Mouse (Mus musculus) heart, postnatal 4 days (tissue): Measurements from ENCODE around the gene Nrp2. TPM values are rescaled to one million over a fixed set of nuclear protein-coding genes. Genes with fewer than 3 reads are reported as not detected.

ENCODE experiments used
- DNase-seq: peaks from one replicate; pipeline ENCODE4 v3.0.0; 2021
- total RNA-seq, 2 experiments: library from RNA; stranded (reverse); gene quantifications; 2 replicates each; pipeline ENCODE4 v1.2.3; 2021

Gene Nrp2
- total RNA-seq, 2 experiments from 2014 or later, result 44.7 to 50.9 TPM

DNA sequence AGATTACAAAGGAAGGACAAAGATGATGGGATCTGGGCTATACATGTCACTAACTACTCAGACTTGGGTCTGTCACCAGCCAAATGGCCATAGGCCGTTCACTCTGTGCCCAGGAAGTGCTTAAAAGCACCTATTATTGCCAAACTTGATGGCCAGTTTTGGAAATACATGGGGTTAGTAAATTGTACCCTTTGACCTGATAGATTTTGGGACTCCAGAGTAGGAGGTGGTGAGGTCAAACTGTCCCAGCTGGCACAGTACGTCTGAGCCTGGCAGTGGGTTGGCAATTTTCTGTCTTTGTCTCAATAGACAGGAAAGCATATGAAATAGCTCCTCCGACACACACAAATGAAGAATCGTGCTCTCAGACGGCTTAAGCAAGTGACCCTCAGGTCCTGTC is 20.8 kb downstream of the Nrp2 start:
- no peak for DNase-seq

DNA sequence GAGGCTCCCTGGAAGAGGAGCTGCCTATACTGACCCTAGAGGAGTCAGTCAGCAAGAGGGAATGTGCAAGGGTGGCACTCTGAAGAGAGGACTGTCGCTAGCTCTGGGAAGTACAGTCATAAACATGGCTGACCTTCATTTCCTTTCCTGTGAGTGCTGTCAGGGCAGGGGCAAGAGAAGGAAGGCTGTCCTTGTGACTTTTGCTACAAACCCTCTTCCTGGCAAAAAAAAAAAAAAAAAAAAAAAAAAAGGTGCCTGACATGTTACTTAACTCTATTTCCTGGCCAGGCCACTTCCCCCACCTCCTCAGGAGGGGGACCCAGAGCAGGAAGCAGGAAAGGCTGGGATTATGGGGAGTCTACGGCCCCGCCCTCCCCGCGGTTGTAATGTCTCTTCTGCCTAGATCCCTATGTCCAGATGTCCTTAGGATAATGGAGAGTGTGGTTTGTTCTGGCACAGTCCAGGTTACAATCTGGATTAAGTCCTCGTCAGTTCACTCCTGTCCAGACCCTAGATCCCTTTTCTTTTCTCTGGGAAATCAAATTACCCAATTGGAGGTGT is 21.5 kb downstream of the Nrp2 start:
- DNase-seq, result peak; percentile 48

DNA sequence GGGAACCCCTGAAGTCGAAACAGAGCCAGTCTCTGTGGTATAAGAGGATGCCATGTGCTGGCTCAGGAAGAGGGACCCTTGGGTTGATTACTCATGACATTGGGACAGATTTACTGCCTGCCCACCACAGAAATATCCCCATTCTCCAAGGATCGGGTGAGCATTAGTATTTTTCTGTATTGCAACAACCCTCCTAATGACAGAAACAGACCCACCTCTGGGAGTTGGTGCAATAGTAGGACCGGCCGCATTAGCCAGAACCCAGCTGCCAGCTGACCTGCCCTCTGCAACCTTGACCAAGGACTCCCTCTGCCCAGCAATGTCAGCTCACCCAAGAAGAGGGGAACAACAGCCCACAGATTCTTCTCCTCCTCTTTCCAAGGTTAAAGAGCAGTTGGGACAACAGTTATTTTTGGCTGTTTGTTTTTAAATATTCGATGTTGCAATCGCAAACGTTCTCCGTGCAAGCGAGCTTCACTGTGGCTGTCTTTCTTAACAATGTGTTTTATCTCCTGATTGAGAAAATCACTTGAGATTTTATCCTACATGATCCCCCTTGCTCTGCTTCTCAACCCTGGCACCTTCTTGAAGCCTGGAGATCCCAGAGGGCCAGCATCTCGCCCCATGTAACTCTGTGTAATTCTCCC is 22.1 kb downstream of the Nrp2 start:
- no peak for DNase-seq

DNA sequence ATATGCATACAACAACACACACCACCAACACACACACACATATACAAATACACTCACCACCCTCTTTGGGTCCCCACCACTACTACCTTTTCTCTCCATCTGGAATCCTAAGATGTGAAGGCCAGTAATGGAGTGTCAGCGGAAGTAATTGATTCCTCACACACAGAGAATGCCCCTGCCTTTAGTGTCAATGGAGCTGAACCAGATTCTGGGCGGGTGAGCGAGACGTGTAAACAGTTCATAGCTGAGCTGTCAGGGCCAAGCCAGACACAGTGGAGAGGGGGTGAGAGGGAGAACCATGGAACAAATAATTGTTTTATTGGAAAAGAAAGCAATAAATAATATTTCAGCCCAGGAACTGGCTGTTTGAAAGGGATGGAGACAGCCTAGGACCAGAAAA is 24.1 kb downstream of the Nrp2 start:
- no peak for DNase-seq

DNA sequence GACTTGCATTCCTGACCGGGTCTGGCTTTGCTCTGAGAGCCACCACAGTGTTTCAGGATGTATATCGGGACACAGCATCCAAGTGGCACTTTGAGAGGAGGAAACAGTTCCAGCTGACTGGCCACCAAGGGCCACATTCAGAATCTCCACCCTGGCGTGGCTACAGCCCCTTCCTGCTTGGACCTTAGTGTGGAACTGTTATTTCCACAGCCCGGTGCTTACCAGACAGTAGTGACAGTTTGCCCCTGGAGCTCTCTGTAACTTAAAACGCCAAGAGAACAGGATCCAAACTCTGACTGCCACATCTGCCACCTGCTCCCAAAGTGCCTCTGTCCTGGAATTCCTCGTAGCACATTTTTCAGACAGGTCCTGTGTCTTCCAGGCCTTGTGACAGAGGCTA is 25.3 kb downstream of the Nrp2 start:
- DNase-seq, result no peak

DNA sequence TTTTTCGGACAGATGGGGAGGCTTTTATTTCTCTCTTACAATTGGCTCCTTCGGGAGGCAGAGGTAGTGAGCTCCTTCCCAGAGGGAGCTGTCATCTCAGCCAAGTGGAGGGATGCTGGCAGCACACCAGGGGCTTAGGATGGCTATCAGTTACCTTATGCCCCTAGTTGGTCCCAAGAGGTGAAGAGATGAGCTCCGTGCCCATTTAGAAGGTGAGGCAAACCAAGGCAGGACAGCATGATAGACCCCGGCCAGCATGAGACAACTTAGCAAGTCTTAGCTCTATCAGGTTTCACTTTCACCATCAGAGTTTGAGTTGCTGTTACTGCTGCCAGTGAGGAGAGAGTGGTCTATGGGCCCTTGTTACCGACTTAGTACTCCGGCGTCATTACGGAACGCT is 25.8 kb downstream of the Nrp2 start:
- DNase-seq, result no peak

DNA sequence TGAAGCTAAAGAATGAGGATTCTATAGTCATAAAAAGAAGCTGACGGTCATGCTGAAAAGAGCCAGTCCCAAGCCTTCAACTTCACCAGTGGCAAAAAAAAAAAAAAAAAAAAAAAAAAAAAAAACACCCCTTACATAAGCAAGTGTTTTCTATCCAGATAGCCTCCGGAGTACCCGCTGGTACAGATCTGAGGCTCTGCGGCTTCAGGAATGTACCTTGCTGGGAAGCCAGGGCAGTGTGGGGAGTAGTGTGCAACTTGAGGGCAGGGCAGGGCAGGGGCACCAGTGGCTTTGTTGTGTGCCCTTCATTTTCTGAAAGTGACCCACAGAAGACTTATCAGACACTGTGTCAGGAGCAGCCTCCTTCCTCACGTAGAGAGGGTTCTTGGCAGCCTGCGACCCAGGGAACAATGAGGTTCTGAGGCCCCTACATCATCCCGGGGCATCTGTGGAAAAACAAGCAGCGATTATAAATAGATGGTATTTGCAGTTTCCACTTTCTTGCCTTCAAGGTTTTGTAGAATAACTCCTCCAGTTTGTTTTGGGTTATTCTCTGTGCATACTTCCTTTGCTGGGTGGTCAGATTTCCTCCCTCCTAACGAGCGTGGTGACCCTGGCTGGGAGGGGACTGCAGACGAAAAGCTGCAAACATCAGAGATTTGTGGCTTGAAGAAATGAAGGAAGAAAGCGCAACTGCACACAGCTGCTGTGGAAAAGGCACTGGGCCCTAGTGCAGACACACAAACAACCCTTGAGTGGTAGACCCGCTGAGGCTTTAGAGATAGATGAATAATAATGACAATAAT is 26.5 kb downstream of the Nrp2 start:
- DNase-seq, result no peak

DNA sequence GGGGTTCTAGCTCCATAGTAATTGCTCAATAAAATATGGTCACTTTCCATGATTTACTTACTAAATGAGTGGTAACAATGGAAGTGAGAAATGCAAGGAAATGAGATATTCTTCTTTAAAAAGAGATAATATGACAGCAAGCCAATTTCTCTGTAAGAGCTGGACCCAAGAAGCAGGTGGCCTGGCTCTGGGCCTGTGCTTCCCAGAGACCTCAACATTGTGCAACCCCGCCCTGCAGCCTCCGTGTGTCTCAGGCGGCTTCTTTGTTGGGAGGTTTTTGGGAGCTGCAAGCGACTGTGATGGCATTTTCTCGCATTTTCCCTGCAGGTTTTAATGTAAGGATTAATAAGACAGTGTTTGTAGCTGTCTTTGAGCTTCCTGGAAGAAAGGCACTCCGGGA is 29.0 kb downstream of the Nrp2 start:
- no peak for DNase-seq

DNA sequence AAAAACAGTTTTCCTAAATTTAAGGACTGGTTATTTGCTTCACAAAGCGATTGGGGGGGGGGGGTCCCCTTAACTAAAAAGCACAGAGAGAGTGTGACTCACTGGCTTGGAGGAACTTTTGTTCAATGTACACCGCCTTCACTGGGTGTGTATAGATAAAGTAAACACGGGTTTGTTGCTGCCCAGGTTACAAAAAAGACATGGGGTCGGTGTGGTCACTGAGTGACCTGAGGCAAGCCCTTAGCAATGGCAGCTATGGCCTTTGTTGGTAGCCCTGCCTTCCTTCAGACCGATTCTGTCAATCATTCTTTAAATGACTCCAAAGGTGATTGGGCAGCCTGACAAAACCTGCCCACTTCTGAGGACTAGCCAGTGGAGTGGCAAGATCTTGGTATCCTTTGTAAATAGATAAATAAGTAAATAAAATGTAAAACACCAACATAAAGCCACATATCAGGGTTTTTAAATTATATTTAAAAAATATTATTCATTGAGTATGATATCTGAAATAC is 31.4 kb downstream of the Nrp2 start:
- DNase-seq, result no peak

DNA sequence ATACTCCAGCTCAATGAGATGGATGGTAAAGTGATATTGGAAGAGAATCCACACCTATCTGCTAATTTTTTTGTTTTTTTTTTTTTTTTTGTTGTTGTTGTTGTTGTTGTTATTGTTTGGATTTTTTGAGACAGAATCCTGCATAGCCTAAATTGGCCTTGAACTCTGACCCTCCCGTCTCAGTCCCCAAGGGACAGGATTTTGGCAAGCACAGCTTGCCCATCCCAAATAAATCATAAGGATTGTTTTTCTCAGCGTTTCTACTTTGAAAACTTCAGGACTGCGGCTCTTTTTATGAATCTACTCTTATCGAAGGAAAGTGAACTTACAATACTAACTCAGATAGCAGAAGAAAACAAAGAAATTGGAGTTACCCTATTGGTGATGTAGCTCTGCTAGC is 31.9 kb downstream of the Nrp2 start:
- DNase-seq, result no peak

DNA sequence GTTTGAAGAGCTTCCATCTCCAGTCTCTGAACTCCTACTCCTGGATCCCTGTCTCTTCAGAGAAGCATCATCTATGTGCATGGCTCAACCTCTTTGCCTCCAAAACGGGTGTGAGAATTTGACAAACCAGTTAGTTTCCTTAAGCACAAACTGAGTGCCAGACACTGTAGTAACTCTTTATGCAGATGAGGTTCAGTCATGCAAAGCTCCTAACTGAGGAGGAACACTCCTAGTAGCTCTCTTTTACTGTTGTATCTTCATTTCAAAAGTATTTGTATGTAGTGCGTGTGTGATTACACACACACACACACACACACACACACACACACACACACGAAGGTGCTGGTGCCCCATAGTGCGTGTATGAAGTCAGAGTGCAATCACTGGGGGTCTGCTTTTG is 32.8 kb downstream of the Nrp2 start:
- no peak for DNase-seq

DNA sequence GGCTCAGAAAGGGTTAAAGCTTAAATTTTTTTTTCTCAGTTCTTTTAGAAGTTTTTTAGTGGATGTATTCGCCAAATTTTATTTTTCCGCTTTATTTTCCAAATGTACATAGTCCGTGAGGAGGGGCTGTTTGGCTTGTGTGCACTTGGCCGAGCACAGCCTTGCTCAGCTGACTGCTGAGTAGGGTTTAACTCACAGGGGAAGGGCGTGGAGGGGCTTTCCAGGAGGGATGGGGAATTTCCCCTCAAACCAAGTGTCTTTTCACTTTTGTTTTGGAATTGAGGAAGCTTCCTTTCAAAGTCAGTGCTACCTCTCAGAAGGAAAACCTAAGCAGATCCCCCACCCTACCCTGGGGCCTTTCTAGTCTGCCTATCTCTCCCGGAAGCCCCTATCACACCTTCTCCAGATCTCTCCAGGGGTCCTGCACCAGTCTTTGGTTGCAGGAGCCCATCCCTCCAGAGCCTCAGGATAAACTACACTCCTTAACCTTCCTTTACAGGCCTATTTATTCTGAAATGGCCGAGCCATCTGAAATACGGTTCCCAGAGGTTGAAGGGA is 33.4 kb downstream of the Nrp2 start:
- DNase-seq, result no peak

DNA sequence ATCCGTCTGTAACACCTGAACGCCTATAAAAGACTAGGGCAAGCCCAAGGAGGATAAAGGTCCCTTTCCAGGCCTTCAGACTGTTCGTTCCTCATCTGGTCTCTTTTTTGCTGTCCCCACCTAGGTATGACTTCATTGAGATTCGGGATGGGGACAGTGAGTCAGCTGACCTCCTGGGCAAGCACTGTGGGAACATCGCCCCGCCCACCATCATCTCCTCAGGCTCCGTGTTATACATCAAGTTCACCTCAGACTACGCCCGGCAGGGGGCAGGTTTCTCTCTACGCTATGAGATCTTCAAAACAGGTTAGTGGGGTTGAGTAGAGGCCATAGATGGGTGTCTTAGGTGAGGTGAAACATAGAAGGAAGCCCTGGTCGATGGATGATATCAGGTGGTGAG is 35.1 kb downstream of the Nrp2 start:
- DNase-seq, result no peak

DNA sequence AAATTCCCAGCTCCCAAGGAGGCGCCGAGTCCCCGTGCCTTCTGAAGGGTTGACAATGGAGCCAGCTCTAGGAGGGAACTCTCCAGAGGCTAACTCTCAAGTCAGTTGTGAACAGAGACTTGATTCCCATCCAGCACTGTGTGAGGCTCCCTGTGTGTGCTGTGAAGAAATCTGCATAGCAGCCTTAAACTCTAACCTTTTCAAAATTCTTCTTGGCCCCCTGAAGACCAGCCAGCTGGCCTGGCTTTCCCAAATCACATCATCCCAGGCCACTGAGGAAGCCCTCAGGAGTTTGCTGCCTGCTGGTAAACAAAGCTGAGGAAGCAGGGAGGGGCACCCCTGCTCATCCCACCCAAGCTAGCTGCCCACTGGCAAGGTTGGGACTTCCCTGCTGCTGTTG is 39.0 kb downstream of the Nrp2 start:
- no peak for DNase-seq

DNA sequence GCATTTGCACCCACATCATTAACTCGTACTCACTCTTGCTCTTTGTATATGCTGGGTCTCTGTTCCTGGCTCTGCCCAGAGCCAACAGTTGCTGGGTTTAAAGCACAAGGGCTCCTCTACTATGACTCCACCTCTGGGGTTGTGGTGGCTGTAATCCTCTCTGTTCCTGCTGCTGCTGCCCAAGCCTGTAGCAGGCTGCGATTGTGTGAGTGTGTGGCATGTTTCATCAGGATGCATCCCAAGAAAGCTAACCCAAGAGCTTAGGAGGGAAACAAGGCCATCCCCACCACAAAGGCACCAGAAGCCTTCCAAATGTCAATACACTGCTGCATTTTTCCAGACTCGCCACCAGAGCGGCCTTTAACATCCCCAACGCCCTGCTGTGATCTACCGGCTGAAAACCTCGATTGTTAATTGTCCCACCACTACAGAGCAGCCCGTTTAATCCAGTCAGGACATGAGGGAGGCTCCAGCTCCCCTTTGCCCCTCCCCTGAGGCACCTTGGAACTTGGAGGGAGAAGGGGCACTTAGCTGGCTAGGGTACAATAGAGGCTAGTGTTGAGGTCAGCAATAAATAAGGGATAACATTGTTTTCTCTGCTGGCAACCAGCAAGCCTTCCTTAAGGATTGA is 40.1 kb downstream of the Nrp2 start:
- DNase-seq, result no peak

DNA sequence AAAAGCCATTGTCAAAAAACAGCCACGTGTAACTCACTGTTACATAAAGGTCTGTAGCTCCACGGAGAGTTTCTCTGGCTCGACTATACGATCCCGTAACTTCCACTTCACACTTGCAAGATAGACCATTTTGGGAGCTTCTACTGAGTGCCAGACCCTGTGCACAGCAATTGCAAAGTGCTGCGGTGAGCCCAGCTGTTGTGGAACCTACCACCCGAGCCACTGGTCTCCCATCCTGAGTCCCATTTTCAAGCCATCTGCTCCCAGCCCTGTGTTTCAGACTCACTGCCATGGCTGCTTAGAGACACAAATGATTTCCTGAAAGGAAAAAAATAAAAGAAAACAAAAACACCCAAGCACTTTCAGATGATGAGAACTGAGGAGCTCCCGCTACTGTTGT is 42.8 kb downstream of the Nrp2 start:
- no peak for DNase-seq

DNA sequence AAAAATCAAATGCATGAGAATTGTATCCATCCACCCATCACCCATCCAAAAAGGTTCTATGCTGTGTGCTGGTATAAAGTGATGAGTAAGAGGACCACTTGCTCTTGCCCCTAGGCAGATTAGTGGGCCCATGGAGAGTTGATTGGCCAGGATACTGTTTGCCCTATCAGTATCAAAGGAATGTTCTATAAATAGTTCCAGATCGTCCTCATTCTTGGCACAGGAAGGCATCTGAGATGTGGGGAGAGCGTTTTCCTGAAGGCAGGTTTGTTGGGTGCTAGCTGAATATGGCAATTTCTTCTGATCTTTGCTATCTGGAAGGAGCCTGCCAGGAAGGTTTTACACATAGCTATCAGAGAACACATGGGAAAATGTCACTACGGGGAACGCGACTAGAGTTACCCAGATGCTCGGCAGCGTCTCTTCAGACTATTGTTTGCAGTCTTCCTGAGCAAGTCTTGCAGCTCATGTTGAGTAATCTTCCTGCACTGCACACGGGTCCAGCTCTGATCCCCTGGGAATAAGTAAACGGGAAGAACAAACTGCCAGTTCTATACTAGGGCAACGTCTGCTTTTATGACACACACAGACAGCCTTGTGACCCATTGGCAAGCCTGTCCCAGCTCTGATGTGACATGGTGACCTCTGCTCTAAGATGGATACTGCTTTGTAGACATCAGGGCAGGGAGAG is 44.5 kb downstream of the Nrp2 start:
- peak; percentile 28 for DNase-seq

DNA sequence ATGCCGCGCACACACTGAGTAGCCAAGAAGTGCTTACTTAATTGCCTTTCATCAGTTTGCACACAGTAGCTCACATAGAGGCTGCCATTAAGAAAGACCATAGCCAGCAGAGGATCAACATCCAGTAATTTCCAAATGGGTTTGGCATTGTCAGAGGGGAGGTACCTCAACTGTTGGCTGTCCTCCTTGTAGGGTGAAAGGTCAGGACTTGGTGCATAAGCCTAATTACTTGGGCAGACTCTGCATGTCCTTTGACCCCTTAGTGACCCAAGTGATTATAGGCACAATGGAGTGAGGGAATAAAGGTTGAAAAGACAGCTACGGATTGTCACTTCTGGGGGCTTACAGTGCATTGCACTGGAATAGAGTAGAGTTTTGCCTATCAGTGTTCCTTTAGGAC is 45.3 kb downstream of the Nrp2 start:
- DNase-seq, result no peak

DNA sequence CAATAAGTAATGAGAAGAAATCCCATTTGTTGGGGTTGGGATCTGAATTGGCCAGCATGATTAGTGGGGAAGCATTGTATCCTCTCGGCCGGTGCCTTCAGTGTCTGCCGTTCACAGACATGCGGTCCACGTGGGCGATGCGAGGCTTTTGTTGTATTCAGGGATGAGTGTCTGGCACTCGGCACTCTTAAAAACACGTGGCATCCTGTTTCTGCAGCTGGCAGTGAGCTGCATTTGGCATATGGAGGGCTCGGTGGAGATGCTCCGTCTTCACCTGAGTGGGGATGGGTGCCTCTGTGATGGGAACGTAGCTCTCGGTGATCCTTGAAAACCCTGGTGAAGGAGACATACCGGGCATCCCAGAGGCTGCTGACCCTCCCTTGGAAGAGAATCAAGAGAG is 46.6 kb downstream of the Nrp2 start:
- DNase-seq, result no peak

DNA sequence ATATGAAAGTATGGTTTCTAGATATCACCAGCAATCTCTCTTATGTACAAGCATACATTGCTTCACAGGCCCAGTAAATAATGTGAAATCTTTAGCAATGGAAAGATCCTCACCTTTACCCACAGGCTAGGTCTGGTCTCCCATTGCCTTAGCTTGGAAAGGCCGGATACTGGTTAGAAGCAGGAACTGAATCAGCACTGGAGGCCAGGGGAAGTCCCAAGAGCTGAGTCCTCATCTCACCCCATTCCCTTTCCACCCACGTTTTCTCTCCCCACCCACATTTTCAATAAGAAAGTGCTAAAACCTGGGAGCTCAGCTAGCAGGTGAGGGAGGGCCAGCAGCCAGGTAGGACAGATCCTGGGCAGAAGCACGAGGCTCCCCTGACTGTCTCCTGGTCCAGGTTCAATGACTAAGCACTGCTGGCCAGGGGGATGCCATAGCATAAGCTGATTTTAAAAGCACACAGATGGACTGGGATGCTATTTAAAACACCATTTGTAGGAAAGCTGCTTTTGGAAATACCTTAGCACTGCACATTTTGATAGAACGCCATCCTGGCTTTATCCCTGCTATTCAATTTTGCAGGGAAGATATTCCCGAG is 47.4 kb downstream of the Nrp2 start:
- DNase-seq, result no peak

DNA sequence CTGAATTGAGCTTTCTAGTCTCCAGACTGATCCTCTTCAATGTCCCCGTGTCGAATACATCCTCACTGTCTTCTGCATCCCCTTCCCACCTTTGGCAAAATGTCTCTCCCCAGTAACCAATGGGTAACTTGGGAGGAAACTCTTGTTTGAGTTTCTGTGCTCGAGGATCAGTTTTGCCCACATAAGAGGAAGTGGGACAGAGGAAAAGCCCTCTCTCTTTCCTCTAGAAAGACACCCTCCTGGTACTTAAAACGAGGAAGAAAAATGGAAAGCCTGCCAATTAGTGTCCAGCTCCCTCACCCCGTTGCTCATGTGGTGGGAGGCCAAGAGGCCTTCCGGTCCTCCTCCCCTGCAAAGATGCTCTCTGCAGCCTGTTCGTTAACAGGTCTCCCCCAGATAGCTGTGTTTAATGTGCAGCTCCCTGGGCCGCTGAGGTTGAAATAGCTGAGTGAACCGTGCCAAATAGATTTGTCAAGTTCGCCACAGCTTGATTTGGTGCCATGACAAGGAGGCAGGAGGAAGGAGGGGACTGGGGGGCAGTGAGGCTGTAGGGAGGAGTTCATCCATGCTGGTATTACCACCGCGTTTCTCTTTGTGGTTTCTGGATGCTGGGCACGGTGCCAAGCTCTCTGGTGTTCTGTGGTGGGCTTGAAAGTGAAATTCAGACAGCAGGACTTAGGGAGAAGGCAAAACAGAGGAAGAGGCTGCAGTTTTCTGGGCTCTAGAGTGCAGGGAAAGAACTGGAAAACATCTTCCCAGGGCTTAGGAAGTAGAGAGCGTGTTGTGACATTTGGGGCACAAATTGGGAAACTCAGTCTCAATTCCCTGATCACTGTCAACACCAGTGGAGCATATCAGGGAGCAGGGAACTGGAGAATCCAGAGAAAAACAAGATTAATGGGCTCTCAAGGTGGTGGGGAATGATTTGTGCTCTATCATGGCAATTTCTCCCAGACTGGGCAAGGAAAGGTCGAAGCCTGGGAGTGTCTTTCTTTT is 48.2 kb downstream of the Nrp2 start:
- DNase-seq, result no peak
